Mouse (Mus musculus) monocyte, adult 5-6 weeks (primary cell): ENCODE measurements around the gene Cdc14b. TPM values are rescaled to one million over a fixed set of nuclear protein-coding genes. Genes with fewer than 3 reads are reported as not detected.

Source experiments
- ATAC-seq: fragments of 153-309, 156-312 bp; replicated peaks from 2 replicates; pipeline ENCODE4 v1.8.0; 2017; ENCODE audit warnings: mild to moderate bottlenecking; ENCODE audit not compliant: low TSS enrichment, insufficient number of reproducible peaks, severe bottlenecking, poor library complexity, low FRiP score
- total RNA-seq: library from RNA; stranded (forward); fragments of 200-1000, 200-491, 200-594 nt; gene quantifications from 3 replicates; pipeline ENCODE4 v1.2.3, GENCODE M21; 2017

The Cdc14b gene
- total RNA-seq, 1 experiment from 2014 or later = 6.2 TPM

DNA sequence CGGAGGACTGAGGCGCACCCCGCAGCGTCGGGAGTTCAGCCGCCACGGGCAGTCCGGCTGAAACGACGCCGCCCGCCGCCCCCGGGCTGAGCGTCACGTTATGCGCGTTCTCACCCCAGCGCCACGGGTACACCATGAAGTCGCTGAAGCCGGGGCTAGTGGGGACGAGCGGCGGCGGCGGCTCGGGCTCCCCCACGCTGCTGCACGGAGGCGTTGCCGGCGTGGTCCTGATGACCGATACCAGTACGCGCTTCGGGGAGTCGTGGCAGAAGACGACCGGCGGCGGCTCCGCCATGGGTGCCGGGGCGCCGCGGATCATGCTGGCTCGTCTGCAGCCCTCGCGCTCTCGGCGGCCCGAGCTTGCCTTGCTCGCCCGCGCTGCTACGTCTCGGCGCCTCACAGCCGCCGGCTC is 122.4 kb downstream of the Cdc14b start:
- ATAC-seq = no peak

DNA sequence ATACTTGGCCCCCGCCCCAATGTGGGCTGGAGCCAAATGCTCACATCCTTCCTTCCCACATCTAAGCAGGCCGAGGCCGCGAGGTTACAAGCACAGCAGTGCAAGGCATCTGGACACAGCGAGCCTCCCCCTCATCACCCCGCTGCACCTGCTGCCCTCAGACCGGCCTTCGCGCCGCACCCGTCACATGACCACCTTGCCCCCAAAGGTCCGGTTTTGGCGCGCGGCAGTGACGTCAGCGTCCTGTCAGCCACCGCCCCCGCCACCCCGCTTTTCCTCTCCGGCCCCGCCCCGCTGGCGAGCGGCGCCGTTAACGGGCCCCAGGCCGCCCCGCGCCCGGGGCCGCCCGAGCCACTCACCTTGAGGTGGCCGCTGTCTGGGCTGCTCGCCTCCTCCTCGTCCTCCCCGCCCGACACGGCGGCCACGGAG is 122.8 kb downstream of the Cdc14b start:
- ATAC-seq = peak; percentile 32

DNA sequence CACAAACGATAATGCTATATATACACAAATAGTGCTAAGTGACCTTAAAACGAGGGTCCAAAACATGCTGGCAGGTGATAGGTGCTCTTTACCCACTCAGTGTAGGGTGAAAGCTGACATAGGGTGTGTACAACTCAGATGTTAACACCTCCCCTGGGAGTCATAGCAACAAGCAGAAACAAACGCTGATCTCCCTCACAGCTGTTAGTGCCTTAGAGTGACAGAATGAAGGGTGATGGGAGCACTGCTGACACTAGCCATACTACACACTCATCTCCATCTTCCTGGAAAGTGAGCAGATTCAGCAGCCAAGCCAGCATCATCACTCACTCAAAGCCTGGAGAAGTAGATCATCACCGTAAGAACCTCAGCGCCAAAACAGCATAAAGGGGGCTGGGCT is 125.0 kb downstream of the Cdc14b start:
- ATAC-seq = no peak

Other genes starting within 250 kb of the Cdc14b start
- gene Hsd17b3, start 186.1 kb downstream of the Cdc14b start, total RNA-seq = not detected in 3 replicates
- 24.2 to 36.1 TPM (median 26.4 TPM) in 3 replicates for gene Slc35d2, start 145.9 kb downstream of the Cdc14b start, total RNA-seq
- gene Zfp367, start 122.1 kb downstream of the Cdc14b start, total RNA-seq = 19.2 to 26.9 TPM (median 21.2 TPM) in 3 replicates
- gene Habp4, start 113.5 kb downstream of the Cdc14b start, total RNA-seq = 9.6 to 14.1 TPM (median 11.8 TPM) in 3 replicates
- gene Aaed1, start 37.4 kb upstream of the Cdc14b start, total RNA-seq = 67.2 to 79.5 TPM (median 78.6 TPM) in 3 replicates
- gene Ctsl, start 95.6 kb upstream of the Cdc14b start, total RNA-seq = 28.5 to 79.3 TPM (median 45.6 TPM) in 3 replicates
- gene Cdk20, start 157.0 kb upstream of the Cdc14b start, total RNA-seq = 0.43 to 2.3 TPM (median 2.0 TPM) in 3 replicates
- not detected in 3 replicates for gene Fam240b, start 222.5 kb upstream of the Cdc14b start, total RNA-seq